ENCODE assay signal across 7 mouse cellular contexts in genomic region chr8:4250306-4250970, GRCm38 (mm10). TPM values are rescaled to one million over a fixed set of nuclear protein-coding genes. Genes with fewer than 3 reads are reported as not detected.
DNase-seq lines count a peak whose midpoint lies in the region; ATAC-seq lines count a peak whose summit lies in the region.

No protein-coding gene starts in this region.

- ATAC-seq in activated CD4-positive, CD25-positive, alpha-beta regulatory T cell, adult 4 months, result peak; percentile 48
- ATAC-seq in inflammation-experienced regulatory T-cells, adult 6 months, result peak; percentile 53

- peak; percentile 93 to 95 for DNase-seq in cerebellum, postnatal 10 days
- peak; percentile 75 to 86 for DNase-seq in frontal cortex, postnatal 25 days (ENCODE audit: low spot score in 2 of 2)
- DNase-seq in left cerebral cortex, adult 8-10 months (ENCODE audit: low spot score in 2 of 2), result peak; percentile 67 to 80
- peak; percentile 88 for DNase-seq in mesoderm, embryonic 11.5 days (ENCODE audit: low read depth, low spot score)
- DNase-seq in skeletal muscle tissue, adult 2 months (ENCODE audit: low read depth, low spot score), result peak; percentile 71

RNA-seq across cellular contexts. Expression of gene Tgfbr3l, which starts 2.4 kb away (rescaled TPM):
- 1 to 10 TPM; 3.5 to 6.8 TPM for polyA plus RNA-seq in activated CD4-positive, CD25-positive, alpha-beta regulatory T cell, adult 4 months (2017; shearing (Covaris generic))
- polyA plus RNA-seq in inflammation-experienced regulatory T-cells, adult 6 months (2017; shearing (Covaris generic)), result 1 to 10 TPM; 1.9 to 8.2 (median 5.2) TPM
- 10 to 100 TPM in 3 of 4 experiments, 1 to 10 TPM in 1; 9.2 to 17.6 (median 12.5) TPM for total RNA-seq in left cerebral cortex, adult 8-10 months (2022)

RNA-seq across cellular contexts. Expression of gene Snapc2, which starts 2.4 kb away (rescaled TPM):
- polyA plus RNA-seq in activated CD4-positive, CD25-positive, alpha-beta regulatory T cell, adult 4 months (2017; shearing (Covaris generic)), result 10 to 100 TPM; 10.4 to 11.0 TPM
- polyA plus RNA-seq in inflammation-experienced regulatory T-cells, adult 6 months (2017; shearing (Covaris generic)), result 10 to 100 TPM in 2 of 3 experiments, 1 to 10 TPM in 1; 9.1 to 16.0 (median 15.9) TPM
- total RNA-seq in left cerebral cortex, adult 8-10 months (2022), result 10 to 100 TPM; 36.2 to 40.5 (median 39.0) TPM

RNA-seq across cellular contexts. Expression of gene Ctxn1, which starts 8.6 kb away (rescaled TPM):
- polyA plus RNA-seq in activated CD4-positive, CD25-positive, alpha-beta regulatory T cell, adult 4 months (2017; shearing (Covaris generic)), result under 1 TPM in 1 of 2 experiments, not detected in 1; 0.83 TPM
- polyA plus RNA-seq in inflammation-experienced regulatory T-cells, adult 6 months (2017; shearing (Covaris generic)), result under 1 TPM in 2 of 3 experiments, not detected in 1; 0.74 to 0.89 TPM
- total RNA-seq in left cerebral cortex, adult 8-10 months (2022), result 100 to 1,000 TPM; 515 to 546 (median 526) TPM

RNA-seq across cellular contexts. Expression of gene Gm49320, which starts 11.8 kb away (rescaled TPM):
- polyA plus RNA-seq in activated CD4-positive, CD25-positive, alpha-beta regulatory T cell, adult 4 months (2017; shearing (Covaris generic)), result 1 to 10 TPM in 1 of 2 experiments, under 1 TPM in 1; 0.61 to 1.3 TPM
- polyA plus RNA-seq in inflammation-experienced regulatory T-cells, adult 6 months (2017; shearing (Covaris generic)), result under 1 TPM in 1 of 3 experiments, not detected in 2; 0.35 TPM
- total RNA-seq in left cerebral cortex, adult 8-10 months (2022), result 1 to 10 TPM in 3 of 4 experiments, under 1 TPM in 1; 0.13 to 1.8 (median 1.4) TPM

RNA-seq across cellular contexts. Expression of gene Map2k7, which starts 11.9 kb away (rescaled TPM):
- polyA plus RNA-seq in activated CD4-positive, CD25-positive, alpha-beta regulatory T cell, adult 4 months (2017; shearing (Covaris generic)), result 10 to 100 TPM; 18.3 to 29.8 TPM
- polyA plus RNA-seq in inflammation-experienced regulatory T-cells, adult 6 months (2017; shearing (Covaris generic)), result 10 to 100 TPM; 17.2 to 33.1 (median 20.0) TPM
- total RNA-seq in left cerebral cortex, adult 8-10 months (2022), result 100 to 1,000 TPM in 3 of 4 experiments, 10 to 100 TPM in 1; 96.7 to 124 (median 103) TPM

Comparison
In these comparisons a context has a peak if more than half of its experiments do, and no peak if none do; other contexts are left out.
1. Peak in every context shown above with its lines: DNase-seq and ATAC-seq.